Mouse (Mus musculus) neutrophil, adult 5-6 weeks (primary cell): ENCODE data around the gene Pcnx. TPM values are rescaled to one million over a fixed set of nuclear protein-coding genes. Genes with fewer than 3 reads are reported as not detected.
"Not testable (repeated sequence)": the region's sequence is repeated elsewhere in the genome, so short reads cannot be mapped to it uniquely, and the experiment has no call there.

ENCODE experiments used
- ATAC-seq: fragments of 151-379, 151-347 bp; 2 replicates; pipeline ENCODE4 v1.8.0; 2017; ENCODE audit warnings: mild to moderate bottlenecking, moderate TSS enrichment; ENCODE audit not compliant: insufficient number of reproducible peaks, poor library complexity, low FRiP score, severe bottlenecking; ENCODE audit errors: extremely low read depth
- total RNA-seq: library from RNA; stranded (forward); fragments of 200-1000 nt; gene quantifications from 2 replicates; pipeline ENCODE4 v1.2.3, GENCODE M21; 2017

Pcnx gene
- total RNA-seq, 1 experiment from 2014 or later: 37.4 TPM

GRCm38 (mm10) chr12:81997497-81997896 lies 137.7 kb downstream of the Pcnx start:
- ATAC-seq: no peak

DNA sequence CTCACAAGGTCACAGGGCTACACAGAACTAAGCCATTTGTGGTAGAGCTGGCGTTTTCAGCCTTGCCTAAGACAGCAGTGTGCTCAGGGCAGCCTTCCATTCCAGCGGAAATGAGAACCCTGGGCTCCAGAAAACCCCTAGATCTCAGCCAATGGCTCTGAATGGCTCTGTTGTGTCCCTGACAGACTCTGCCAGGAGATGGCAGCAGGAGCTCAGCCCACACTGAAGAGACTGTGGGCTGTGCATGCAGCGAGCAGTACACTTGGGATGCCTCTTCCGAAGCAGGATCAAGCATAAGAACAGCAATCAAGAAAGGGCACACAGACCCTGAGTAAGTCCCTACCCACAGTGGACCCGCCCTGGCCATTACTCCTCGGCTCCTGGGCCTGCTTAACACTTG lies 142.9 kb downstream of the Pcnx start:
- not testable (repeated sequence) for ATAC-seq

DNA sequence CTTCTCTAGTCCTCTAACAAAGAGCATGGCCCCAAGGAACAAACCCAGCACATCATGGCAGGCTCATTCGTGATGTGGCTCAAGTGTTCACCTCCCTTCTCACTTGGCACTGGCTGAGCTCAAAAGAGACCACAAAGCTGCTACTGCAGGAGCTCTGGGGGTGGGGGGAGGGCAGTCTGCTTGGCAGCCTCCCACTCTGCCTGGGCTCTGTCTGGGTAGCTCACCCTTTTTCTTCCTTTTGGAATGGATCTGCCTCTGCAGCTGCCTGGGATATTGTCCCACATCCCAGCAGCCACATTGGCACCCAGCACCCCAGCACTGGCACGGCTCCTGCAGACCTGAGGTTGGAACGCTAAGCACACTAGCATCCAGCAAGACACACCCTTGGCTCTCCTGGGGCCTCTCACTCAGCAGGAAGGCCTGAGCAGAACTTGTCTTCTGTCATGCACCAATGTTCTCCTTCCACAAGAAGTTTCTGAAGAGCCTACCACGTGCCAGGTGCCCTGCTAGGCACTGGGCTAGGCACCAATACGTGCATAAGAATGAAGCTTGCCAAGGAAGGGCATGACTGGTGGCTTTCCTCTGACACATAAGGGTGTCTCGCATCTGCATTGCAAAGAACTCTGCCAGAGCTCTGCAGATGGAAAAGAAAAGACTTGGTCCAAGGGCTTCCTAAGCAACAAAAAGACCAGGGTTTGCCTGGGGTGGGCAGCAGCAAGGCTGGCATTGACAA lies 166.2 kb downstream of the Pcnx start:
- ATAC-seq: not testable (repeated sequence)

DNA sequence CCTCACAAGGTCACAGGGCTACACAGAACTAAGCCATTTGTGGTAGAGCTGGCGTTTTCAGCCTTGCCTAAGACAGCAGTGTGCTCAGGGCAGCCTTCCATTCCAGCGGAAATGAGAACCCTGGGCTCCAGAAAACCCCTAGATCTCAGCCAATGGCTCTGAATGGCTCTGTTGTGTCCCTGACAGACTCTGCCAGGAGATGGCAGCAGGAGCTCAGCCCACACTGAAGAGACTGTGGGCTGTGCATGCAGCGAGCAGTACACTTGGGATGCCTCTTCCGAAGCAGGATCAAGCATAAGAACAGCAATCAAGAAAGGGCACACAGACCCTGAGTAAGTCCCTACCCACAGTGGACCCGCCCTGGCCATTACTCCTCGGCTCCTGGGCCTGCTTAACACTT lies 173.7 kb downstream of the Pcnx start:
- peak; percentile 42; the same call in 1 of the 2 replicates for ATAC-seq

GRCm38 (mm10) chr12:82033973-82034372 lies 174.2 kb downstream of the Pcnx start:
- ATAC-seq: not testable (repeated sequence)

DNA sequence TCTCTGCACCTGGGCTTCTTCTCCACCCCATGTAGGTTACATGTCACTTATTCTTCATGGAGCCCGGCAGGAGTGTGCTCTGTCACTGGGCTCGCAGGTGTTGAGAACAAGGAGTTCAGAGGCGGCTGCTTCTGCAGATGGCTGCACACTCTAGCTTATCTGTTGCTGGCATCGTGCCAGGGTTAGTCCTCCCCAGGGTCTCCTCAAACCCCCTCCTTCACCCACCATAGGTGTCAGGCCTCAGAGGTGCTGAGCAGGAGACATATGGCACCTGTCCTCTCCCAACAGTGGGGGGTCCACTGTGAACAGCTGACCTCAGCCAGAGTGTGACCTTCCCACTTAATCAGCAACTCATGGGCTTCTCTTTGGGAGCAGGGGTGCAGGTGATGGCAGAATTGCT lies 184.3 kb downstream of the Pcnx start:
- ATAC-seq: not testable (repeated sequence)

Other genes starting within 250 kb of the Pcnx start
- 0.37 TPM in 1 of 2 replicates, not detected in the other for gene Ttc9, start 228.8 kb upstream of the Pcnx start, total RNA-seq
- 26.3 and 30.1 TPM in 2 replicates for gene Map3k9, start 78.8 kb upstream of the Pcnx start, total RNA-seq